Mouse (Mus musculus): ENCODE measurements around the gene Papss2.

The Papss2 gene

DNA sequence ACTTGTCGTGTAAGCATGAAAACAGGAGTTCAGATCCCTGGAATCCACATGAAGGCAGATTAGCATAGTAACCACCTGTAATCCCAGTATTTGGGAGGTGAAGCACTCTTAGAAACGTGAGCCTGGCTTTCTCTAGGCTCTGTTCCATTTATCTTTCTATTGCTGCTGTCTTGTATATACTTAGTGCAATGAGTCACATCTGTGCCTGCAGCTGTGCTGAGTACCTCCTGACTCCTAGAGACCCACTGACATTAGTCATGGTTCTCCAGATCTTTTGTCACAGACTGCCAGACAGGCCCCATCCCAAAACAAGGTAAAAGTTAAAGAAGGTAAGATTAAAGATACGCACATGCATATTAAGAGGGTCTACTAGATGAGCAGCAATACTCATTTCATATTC, 106.6 kb downstream of the Papss2 start:
- in situ Hi-C loops (cut with MboI, MseI) = no loop called here

DNA sequence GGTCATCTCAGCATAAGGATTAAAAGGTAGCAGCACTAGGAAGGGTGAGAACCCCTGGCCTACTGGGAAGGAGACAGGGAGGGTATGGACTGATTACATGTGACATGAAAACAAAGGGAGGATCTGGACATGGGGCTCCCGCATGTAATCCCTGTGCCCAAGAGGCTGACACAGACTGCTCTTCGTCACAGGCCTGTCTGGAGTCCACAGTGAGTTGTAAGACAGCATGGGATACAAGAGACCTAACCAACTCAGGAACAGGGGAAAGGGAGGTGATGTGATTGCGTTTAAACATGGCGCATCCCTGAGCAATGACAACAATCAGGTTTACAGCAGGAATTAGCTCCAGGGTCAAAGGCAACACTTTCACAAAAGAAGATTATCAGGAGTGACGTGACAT, 113.4 kb downstream of the Papss2 start:
- in situ Hi-C loops (cut with MboI, MseI) = no loop called here

DNA sequence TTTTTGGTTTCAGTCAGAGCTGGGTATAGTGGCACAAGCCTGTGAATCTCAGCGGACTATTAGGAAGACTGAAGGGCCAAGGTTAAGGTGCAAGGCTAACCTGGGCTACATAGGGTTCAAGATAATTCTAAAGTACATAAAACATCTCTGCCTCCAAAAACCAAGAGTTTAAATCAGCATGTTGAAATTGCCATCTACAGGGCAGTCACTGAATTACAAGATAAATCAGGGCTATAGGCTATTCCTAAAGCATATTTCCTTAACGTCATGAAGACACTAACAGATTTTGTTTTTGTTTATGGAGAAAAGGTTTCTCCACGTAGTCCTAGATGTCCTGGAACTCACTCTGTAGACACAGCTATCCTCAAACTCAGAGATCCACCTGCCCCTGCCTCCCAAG, 114.7 kb downstream of the Papss2 start:
- in situ Hi-C loops (cut with MboI, MseI) = loop anchor here (5.0 to 10.0 kb wide), 2 partner anchors 47 to 1485 kb away; partner anchors contain the start of genes Pten (in 2 of the 2) and Stambpl1 (in 1 of the 2)

DNA sequence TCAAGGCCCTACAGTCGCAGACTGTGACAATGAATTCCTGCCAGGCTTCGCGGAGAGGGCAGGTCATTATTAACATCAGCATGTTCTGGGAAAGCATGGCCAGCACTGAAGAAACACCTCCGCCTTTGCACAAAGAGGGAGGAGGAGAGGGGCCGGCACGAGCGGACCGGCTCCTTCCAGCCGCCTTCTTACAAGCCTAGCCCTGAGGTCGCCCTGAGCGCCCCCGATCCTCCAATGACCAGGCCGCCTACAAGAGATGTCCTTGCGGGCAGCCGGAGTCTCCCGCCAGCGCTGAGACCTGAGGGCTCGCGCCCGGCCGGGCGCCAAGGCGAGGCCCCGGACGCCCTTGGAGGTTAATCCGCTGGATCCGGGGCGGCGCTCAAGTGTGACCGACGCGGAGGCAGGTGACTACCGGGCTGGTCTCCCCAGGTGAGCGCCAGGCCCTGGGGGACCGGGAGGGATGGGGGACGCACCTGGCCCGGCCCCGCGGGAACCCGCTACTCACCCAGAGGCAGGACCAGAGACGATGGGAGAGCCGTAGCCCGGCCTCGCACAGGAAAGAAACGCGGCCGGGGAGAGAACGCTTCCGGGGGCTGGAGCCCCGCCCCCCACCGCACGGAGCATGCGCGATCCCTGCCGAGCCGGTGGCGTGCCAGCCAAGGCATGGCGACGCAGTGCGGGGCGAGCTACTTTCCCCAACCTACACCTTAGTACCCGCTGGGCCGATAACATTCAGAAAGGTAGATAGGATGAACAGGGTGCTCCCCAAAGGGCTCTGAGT, 116.4 kb downstream of the Papss2 start:
- in situ Hi-C loops (cut with MboI, MseI) = loop anchor here (5.0 to 10.0 kb wide), 2 partner anchors 45 to 1483 kb away; partner anchors contain the start of genes Pten (in 2 of the 2) and Stambpl1 (in 1 of the 2)

DNA sequence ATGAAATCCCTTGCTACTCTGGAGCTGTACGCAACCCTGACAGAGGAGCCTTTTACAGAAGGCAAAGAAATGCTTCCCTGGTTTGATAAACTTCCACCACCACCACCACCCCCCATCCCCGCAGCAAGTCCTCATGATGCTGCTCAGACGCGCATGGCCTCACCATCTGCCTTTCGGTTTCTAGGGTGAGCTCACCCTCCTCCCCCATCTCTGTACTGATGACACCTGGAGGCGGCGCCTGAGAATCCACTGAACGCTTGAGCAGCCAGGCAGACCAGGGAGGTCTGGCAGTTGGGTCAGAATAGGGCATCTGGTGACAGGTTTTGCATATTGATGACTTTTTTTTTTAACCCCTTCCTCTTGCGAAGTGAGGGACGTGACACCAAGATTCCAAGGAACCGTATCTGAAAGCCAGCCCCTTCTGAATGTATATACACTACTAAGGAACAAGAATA, 117.0 kb downstream of the Papss2 start:
- in situ Hi-C loops (cut with MboI, MseI) = loop anchor here (5.0 to 10.0 kb wide), 2 partner anchors 45 to 1482 kb away; partner anchors contain the start of genes Pten (in 2 of the 2) and Stambpl1 (in 1 of the 2)

DNA sequence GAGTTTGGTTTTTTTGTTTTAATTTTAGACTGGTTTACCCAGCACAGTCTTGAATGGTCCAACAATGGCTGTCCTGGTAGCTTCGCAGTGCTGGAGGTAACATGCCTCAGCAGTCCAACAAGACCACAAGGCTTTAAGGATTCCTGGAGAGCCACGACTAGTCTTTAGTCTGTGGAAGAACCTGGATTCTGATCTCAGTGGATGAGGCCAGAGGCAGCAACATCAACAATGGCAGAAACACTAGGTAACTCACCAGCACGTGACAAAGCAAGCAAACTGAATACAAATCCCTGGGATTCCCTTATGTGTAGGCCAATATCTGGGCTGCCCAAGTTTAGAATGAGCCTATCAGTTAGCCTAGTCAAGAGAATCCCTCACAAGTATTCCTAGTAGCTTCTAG, 117.9 kb downstream of the Papss2 start:
- in situ Hi-C loops (cut with MboI, MseI) = loop anchor here (5.0 to 10.0 kb wide), 2 partner anchors 44 to 1481 kb away; partner anchors contain the start of genes Pten (in 2 of the 2) and Stambpl1 (in 1 of the 2)

DNA sequence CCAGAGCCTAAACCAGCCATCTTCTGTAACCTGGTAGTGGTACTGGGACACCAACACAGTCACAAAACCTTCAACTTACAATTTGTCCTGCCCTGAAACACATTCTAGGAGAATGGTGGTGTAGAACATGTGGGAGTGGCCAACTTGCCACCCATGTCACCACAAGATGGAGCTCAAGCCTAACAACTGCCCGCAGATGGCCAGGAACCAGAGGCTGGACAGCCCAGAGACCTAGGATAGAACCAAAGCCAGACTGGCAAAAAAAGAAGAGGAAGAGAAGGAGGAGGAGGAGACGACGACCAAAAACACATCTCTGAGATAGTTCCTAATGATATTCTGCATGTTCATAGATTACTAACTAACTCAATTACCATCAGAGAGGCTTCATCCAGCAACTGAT, 119.6 kb downstream of the Papss2 start:
- in situ Hi-C loops (cut with MboI, MseI) = loop anchor here (5.0 to 10.0 kb wide), 2 partner anchors 647 to 1480 kb away; partner anchors contain the start of gene Stambpl1 (in 1 of the 2)

DNA sequence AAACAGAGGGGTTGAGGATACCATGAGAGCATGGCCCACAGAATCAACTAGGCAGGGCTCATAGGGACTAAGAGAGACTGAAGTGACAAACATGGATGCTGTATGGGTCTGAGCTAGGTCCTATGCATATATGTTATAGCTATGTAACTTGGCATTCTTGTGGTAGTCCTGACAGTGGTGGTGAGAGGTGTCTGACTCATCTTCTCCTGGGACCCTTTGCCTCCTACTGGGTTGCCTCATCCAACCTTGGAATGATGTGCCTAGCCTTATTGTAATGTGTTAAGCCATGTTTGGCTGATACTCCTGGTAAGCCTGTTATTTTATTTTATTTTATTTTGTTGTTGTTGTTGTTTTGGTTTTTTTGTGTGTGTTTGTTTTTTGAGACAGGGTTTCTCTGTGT, 120.1 kb downstream of the Papss2 start:
- in situ Hi-C loops (cut with MboI, MseI) = loop anchor here (5.0 to 10.0 kb wide), 2 partner anchors 647 to 1479 kb away; partner anchors contain the start of gene Stambpl1 (in 1 of the 2)

All from T-helper 17 cell (primary cell).